Mouse (Mus musculus) gastrocnemius, postnatal 25 days (tissue): ENCODE results near the gene Kdm2b. TPM values are rescaled to one million over a fixed set of nuclear protein-coding genes. Genes with fewer than 3 reads are reported as not detected.

Source experiments
- DNase-seq: peaks from one replicate; pipeline ENCODE4 v3.0.0; 2022
- total RNA-seq, 2 experiments: library from RNA; stranded (reverse); gene quantifications; 1 replicate in 1 of 2; 2 replicates in 1 of 2; pipeline ENCODE4 v1.2.3; 2021

Gene Kdm2b
- total RNA-seq, 2 experiments from 2014 or later: 12.8 to 14.3 TPM

- DNase-seq: peak; percentile 99
Measured at GRCm38 (mm10) chr5:122849521-122850318, 139.9 kb downstream of the Kdm2b start, which contains the start of gene Rnf34. Rnf34 (plus strand) TSS chr5:122850048.

- no peak for DNase-seq
Measured at GRCm38 (mm10) chr5:122843799-122844198, 145.8 kb downstream of the Kdm2b start.

- DNase-seq: no peak
Measured at GRCm38 (mm10) chr5:122841126-122841525, 148.5 kb downstream of the Kdm2b start.

GRCm38 (mm10) chr5:122832996-122833395, 156.6 kb downstream of the Kdm2b start:
- no peak for DNase-seq

GRCm38 (mm10) chr5:122832536-122832935, 157.1 kb downstream of the Kdm2b start:
- no peak for DNase-seq

- no peak for DNase-seq
Measured at GRCm38 (mm10) chr5:122825099-122825498, 164.5 kb downstream of the Kdm2b start.

- no peak for DNase-seq
Measured at GRCm38 (mm10) chr5:122824450-122824849, 165.2 kb downstream of the Kdm2b start.

- DNase-seq: no peak
Measured at GRCm38 (mm10) chr5:122823976-122824375, 165.6 kb downstream of the Kdm2b start.

GRCm38 (mm10) chr5:122822441-122822840, 167.2 kb downstream of the Kdm2b start:
- no peak for DNase-seq

- DNase-seq: no peak
Measured at GRCm38 (mm10) chr5:122821524-122821885, 168.1 kb downstream of the Kdm2b start.

- peak; percentile 95 for DNase-seq
Measured at GRCm38 (mm10) chr5:122820777-122821523, 168.7 kb downstream of the Kdm2b start, which contains the start of gene Anapc5. Anapc5 (minus strand) TSS chr5:122821339.

Other genes starting within 250 kb of the Kdm2b start
- gene Camkk2, start 210.4 kb downstream of the Kdm2b start, total RNA-seq: 1 to 10 TPM; 4.7 to 7.5 TPM
- 100 to 1,000 TPM; 247 to 262 TPM for gene Anapc5, start 168.5 kb downstream of the Kdm2b start, total RNA-seq
- gene Rnf34, start 139.8 kb downstream of the Kdm2b start, total RNA-seq: 10 to 100 TPM; 16.9 to 18.7 TPM
- 10 to 100 TPM; 31.5 to 36.3 TPM for gene Orai1, start 25.3 kb upstream of the Kdm2b start, total RNA-seq
- not detected for gene Morn3, start 57.2 kb upstream of the Kdm2b start, total RNA-seq
- 10 to 100 TPM; 14.1 to 15.3 TPM for gene Tmem120b, start 78.6 kb upstream of the Kdm2b start, total RNA-seq
- gene Rhof, start 142.9 kb upstream of the Kdm2b start, total RNA-seq: under 1 TPM; 0.23 to 0.38 TPM
- gene Setd1b, start 152.4 kb upstream of the Kdm2b start, total RNA-seq: 1 to 10 TPM; 8.1 to 9.6 TPM
- 10 to 100 TPM; 14.2 to 15.2 TPM for gene Psmd9, start 179.6 kb upstream of the Kdm2b start, total RNA-seq
- gene Hpd, start 192.9 kb upstream of the Kdm2b start, total RNA-seq: not detected